Mouse (Mus musculus) A20 (cell line): ENCODE results near the gene Nr4a1.

Experiments used
- DNase-seq: peaks from one replicate; pipeline ENCODE4 v3.0.0-alpha.2; 2011; ENCODE audit warnings: low read depth, low spot score

The Nr4a1 gene

DNA sequence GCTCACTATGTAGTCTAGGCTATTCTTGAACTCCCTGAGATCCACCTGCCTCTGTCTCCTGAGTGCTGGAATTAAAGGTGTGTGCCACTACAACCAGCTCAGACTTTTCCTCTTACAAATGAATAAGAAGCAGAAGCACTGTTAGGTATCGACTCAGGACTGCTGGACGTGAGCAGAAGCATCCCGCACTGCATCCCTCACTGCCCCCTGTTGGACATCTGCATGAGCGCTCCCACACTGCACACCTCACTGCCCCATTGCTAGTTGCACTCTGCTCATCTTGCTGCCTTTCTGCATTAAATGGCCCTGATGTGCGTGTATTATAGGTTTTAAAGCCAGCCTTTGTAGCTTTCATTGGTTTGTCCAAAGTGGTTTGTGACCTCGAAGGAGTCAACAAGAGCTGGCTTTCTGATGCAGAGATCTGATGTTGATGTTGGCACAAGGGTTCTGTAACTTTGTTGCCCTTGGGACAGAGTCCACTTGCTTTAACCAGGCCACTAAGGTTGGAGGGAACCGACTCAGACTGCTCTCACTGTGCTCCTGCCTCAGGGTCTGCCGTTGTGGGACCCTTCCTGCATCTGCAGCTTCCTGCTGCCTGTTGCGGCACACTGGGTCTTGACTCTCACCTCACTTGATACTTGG, 32.2 kb downstream of the Nr4a1 start:
- DNase-seq: peak; percentile 40

DNA sequence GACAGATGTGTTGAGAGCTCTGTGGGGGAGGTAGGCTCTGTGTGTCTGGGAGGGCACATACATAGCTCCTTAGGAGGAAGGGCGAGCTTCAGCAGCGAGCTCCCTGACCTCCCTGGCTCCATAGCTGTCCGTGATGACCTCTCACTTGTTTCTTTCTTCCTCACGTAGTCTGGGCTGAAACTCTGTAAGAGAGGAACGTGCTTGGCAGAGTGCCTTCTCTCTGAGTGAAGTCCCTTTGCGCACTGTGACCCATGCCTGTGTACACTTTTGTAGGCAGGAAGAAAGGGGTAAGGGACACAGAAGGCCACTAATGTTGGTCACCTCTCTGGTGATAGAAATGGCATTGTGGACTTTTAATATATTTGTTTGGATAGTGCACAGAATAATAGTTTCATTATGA, 33.3 kb downstream of the Nr4a1 start:
- DNase-seq: no peak

DNA sequence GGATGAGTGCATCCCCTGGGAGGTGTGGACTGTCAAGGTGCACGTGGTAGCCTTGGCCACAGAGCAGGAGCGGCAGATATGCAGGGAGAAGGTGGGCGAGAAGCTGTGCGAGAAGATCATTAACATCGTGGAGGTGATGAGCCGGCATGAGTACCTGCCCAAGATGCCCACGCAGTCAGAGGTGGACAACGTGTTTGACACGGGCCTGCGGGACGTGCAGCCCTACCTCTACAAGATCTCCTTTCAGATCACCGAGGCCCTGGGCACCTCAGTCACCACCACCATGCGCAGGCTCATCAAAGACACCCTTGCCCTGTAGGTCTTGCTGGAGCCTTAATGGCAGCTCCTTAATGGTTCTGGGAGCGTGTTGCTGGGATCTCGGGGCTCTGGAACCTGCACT, 36.3 kb downstream of the Nr4a1 start:
- no peak for DNase-seq

DNA sequence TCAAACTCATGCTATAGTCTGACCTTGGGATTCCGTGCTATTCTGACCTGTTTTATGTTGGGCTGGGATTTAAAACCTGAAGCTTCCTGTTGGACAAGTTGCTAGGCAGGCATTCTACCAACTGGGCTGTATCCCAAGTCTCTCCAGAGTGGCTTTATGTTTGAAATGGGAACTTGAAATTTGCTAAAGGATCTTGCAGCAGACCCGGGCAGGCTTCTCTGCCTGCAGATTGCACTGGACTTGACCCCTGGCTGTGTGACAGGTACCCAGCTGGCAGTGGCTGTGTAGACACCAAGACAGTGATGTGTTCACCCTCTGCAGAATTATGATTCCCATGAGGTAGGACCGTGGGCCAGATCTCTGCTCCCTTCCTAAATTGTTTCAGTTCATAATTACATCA, 37.9 kb downstream of the Nr4a1 start:
- DNase-seq: no peak

DNA sequence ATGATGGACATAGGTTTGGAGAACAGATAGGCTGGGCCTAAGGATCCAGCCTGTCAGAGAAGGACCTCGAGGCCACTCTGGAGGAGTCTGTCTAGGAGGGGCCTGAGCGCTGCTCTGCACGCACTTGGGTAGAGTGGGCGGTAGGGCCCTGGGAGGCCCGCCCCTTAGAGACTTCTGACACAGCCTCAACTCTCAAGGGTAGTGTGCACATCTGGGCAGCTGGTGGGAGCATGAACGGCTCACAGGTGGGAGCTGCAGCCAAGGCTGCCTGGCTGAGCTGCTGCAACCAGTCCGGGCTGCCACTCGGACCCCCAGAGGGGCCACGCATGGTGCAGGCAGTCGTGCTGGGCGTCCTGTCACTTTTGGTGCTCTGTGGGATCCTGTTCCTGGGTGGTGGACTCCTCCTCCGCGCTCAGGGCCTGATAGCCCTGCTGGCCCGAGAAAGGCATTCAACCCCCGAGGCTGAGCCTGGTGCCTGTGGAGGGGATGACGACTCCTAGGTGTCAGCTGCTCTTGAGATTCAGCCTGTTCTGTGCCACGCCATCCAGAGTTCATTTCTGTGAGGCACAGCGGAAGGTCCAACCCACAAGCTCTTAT, 39.1 kb downstream of the Nr4a1 start, which contains the start of gene 6030408B16Rik:
Gene 6030408B16Rik, plus strand, starts transcription at position 188 of the 597 bp plus-strand sequence.
- DNase-seq: no peak

DNA sequence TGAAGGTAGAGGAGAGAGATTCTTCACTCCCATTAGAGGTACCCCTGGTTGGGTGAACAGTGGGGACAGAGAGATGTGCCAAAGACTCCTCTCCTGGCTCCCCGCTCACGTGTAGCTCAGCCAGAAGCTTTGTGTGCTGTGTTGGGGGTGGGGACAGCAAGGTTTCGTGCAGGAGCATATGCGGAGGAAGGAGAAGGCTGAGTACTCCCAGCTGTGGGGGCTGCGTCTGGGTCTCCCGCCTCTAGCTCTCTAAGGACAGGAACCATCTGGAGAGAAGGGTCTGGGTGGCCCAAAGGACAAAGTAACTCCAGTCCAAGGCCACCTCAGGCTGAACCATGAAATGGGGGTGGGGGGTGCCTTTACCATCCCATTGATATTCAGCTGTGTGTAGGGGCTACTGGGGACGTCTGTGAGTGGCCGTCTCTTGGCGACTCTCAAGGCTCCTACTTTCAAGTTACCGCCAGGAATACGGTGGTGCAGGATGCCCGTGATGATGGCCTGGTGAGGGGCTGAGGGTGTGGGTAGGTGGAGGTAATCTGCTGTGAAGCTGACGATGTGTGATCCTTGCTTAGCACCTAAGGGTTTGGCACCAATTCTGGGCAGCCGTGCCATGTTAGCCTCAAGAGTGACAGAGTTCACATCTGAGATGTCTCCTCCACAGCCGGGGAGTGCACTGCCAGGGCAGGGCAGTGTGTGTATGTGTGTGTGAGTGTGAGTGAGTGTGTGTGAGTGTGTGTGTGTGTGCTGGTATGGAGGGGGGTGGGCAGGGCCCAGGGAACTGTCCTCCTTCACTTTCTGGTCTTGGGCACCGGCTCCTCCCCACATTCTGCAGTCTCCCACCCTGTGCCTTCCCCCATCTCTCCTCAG, 40.2 kb downstream of the Nr4a1 start:
- no peak for DNase-seq

DNA sequence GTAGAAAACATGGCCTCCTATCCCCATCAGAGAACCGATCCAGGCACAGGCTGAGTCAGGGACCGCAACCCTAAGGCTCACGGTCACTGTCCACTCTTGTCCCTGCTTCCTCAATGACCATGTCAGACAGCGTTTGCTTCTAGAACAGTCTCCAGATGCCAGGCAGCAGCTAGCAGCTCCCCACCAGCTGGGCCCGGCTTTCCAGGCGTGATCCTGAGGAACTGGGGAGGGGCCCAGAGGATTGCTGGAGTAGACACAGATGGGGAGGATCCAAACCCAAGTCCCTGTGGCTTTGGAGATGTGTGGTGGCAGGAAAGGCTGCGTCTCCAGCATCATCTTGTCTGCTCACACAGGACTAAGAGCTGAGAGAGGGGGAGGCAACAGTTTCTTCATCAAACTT, 41.0 kb downstream of the Nr4a1 start:
- no peak for DNase-seq

DNA sequence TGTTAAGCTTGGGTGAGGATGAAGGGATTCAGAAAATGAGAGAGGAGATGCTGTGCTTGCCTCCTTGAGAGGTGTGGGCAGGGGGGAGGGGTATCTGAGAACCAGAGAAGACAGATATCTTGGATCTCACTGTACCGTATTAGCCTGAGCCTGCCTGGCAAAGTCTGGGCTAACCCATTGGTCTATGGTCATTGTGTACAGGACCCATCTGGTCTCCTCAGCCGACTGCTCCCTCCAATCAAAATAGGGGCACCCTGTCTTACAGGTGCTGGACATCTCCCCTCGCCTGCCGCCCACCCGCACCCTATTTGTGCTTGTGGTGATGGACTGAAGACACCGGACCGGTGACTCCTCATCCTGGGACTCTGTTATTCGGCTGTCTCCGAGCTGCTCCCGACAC, 41.5 kb downstream of the Nr4a1 start:
- no peak for DNase-seq

DNA sequence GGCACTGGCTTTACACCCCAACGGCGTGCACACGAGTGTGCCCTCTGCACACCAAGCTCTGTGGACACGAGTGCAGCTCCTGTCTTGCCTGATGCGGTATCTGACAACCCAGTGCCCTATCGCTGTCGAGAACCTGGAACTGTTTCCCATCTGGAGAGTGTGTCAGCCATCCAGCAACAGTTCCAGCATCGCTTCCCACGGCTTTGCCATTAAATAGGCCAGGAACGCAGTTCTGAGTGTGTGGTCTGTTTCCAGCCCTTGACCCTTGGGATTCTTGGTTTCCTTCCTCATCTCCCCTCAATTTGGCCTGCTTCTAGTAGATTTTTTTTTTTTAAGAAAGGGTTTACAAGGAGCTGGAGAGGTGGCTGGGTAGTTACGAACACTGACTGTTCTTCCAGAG, 42.0 kb downstream of the Nr4a1 start:
- no peak for DNase-seq

DNA sequence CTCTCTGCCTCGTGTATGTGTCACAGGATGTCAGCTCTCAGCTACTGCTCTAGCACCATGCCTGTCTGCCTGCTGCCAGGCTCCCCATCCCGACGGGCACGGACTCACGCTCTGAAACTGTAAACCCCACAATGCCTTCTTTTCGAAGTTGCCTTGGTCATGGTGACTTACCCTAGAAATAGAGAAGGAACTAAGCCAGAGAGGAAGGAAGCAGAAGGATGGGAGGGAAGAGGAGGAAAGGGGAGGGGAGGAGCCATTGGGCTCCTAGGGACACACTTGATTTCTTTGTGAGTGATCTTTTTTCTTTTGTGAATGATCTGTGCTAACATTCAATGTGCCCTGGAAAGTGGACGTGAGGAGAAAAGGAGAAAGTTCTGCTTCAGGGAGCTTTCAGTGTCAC, 43.9 kb downstream of the Nr4a1 start:
- DNase-seq: no peak

DNA sequence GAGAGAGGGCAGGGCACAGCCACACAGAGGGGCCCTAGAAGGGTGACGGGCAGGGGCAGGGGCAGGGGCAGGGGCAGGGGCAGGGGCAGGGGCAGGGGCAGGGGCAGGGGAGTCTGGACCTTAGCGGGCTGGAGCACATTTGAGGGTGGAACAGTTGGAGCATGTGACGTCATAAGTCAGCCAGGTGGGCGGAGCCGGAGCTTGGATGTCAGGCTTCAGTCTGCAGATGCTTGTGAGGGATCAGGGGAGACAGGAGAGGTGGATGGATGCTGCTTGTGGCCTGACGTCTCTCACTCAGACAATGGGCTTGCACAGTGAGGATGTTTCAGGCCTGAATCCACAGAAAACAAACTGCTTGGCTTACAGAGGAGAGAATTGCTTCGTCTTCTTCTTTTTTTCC, 44.5 kb downstream of the Nr4a1 start:
- no peak for DNase-seq

DNA sequence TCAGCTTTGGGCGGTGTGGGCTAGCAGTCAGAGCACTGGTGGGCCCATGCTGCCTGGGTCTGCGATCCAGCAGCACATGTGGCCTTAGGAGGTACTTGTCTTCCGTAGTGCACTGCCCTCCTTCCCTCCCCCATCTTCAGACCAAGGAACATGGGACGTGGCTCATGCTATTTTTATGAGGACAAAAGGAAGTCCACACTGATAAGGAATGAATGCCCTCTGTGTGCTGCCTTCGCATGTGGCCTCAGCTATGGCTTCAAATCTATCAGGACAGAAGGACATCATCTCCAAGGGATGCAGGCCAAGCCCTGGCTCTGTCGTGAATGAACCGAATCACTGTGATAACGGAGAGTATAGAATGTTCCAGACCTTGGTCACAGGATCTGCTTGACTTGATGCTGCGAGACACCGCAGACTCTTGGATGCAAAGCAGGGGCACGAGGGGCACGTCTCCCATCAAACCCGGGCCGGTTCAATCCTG, 45.5 kb downstream of the Nr4a1 start:
- no peak for DNase-seq

DNA sequence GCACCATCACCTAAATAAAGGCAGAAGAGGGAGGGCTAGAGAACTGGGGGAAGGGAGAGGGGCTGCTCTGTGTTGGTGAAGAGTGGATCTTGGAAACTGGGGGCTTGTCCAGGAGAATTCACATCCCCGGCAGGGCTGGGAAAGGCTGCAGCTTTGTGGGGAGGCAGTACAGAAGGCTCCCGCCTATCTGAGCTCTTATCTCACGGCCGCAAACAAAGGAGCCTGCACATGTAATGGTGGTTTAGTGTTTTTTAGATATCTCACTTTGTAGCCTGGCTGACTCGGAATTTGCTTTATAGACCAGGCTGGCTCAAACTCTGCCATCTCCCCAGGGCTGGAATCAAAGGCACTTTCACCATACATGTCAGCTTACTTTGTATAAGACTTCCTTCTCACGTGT, 46.1 kb downstream of the Nr4a1 start:
- no peak for DNase-seq

DNA sequence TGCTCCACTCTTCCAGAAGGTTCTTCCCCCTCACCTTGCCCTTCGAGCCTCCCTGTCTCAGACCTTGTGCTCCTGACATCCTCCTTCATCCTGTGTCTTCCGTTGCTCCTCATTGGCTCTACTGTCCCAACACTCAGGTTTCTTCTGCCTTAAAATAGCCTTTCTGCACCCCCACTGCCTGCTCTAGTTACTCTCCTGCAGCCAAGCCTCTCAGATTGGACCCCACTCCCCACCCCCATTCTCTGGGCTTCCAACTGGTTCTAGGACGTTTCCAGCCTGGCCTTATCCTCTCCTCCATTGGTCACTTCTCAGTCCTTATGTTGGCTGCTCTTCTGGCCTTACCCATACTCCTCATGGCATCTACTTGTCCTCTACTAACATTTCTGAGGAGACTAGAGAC, 48.1 kb downstream of the Nr4a1 start:
- no peak for DNase-seq

DNA sequence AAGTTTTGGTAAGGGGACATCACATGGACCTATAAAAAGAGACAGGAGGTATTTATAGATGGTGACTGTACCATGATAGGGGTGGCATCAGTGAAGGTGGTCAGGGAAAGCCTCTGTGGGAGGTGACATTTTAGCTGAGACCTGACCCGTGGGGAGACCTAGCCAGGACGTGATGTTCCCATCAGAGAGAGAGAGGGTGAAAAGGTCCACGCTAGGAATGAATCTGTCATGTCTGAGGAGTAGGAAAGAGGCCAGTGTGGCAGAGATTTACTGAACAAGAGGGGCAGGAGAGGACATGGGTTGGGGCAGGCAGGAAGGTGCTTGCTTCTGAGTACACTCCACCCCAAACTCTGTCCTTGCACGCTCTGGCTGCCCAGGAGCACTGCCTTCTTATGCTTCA, 49.8 kb downstream of the Nr4a1 start:
- no peak for DNase-seq

DNA sequence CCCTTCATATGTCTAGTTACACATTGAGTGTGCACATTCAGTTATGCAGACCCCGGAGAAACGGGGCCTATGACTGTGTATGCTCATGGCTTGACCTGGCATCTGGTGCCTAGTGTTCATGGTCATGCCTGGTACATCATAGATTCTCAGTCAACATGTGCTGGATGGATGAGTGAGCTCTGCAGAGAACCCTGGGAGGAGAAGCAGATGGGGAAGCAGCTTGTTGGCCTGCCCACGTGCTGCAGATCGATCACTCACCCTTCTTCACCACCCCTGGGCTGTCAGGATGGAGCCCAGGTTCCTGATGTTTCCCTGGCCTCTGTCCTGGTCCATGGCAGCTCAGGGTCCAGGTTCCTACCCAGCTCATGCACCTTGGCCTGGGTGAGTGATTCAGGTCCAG, 52.4 kb downstream of the Nr4a1 start:
- no peak for DNase-seq

DNA sequence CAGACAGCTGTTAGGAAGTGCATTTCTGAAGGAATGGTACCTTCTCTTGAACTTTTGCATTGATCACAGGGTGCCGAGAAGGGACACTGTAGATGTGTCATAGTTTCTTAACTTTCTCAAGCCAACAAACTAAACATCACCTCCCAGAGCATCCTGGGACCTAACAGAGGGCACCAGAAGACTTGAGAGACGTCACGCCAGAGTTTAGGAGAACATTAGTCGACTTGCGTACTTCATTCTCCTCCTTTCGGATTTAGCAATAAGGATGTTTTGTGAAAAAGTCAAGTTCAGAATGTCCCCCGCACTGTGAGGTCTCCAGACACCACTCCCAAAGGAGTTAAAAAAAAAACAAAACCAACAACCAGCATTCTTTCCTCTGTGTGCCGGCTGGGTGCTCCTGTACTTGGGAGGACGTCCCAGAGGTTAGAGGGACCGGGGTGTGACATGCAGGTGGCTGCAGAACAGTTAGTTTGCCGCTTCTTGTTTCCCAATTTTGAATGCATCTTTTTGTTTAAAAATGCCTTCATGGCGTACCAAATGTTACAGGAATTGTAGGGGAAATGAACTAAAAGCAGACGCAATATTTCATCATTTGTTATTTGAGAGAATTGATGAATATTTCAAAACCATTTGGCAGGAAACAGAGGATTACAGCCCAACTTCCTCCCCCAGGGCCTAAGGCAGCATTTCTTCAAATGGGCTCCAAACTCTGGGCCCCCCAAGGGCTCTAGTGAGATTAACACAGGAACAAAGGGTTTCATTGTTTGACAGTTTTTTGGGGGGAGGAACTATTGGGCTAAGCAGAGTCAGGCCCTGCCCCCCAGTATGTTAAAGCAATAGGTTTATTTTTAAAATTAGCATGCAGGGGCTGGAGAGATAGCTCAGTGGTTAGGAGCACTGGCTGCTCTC, 54.6 kb downstream of the Nr4a1 start:
- no peak for DNase-seq

DNA sequence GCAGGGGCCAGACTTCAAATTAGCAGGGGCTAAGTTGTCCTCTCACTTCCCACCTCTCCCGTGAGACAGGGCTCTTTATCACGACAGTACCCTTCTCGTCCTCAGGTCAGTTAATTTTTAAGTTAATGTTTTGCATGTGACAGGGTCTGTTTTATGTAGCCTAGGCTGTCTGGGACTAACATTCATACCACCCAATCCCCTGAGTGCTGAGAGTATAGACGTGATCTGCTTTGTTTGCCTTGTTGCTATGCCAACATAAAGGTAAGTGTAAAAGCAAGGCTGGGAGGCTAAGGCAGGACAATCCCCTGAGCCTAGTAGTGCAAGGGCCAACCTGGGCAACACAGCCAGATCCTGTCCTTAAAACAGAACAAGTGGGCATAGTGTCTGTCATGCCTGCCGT, 55.4 kb downstream of the Nr4a1 start:
- DNase-seq: no peak

DNA sequence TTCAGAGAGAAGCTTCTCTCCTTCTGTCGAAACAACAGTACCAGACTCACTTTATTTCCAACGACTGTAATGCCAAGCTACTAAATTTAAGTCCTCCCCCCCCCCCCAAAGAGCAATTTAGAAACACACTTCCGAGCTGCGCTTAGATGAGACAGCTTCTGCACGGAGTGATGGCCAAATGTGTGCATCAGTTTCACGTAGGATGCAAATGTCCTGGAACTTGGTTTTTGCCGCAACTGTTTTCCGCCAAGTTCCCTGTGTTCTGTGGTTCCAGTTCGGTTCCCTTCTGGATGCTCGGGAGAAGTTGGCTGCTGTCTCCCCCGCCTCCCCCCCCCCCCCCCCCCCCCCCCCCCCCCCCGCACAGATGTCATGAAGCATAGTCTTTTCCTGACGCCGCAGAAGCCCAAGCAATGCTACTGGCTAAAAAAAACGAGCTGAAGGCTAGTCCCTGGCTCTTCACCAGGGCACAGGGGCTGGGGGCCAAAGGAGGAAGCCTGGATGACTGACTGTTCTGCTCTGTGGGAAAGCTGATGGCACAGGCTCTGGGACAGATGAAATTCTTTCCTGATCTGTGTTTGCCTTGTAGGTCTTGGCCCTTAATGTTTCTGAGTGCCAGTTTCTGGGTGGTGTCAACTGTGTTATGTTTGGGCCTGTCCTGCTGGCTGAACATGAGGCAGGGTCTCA, 57.2 kb downstream of the Nr4a1 start:
- DNase-seq: no peak

DNA sequence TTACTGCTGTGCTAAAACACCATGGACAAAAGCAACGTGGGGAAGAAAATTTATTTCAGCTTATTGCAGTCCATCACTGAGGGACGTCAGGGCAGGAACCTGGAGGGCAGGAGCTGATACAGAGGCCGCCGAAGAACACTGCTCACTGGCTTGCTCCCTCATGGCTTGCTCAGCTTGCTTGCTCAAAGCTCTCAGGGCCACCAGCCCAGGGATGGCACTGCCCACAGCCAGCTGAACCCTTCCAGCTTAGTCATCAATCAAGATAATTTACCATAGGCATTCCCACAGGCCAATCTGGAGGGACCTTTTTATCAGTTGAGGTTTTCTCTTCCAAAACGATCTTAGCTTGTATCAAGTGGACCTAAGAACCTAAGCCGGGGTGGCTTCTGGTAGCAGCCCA, 57.9 kb downstream of the Nr4a1 start:
- DNase-seq: no peak

DNA sequence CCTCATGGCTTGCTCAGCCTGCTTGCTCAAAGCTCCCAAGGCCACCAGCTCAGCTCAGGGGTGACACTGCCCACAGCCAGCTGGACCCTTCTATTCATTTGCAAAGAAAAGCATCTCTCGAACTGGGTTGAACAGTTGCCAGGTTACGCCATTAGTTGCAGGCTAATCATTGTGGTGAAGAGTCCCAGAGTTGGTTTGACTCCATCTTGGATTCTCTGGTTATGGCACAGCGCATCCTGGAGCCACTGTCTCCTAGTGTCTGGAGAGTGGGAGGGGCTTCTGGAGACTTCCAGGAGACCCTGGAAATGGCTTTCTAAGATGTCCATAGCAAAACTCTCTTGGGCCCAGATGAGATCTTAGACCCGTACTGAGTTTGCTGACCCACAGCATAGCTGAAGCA, 61.3 kb downstream of the Nr4a1 start:
- DNase-seq: no peak
